Mouse (Mus musculus): ENCODE measurements around the gene Ank2.
A peak's percentile ranks its signal among the peaks of the same experiment; 100 is the strongest.

The Ank2 gene

DNA sequence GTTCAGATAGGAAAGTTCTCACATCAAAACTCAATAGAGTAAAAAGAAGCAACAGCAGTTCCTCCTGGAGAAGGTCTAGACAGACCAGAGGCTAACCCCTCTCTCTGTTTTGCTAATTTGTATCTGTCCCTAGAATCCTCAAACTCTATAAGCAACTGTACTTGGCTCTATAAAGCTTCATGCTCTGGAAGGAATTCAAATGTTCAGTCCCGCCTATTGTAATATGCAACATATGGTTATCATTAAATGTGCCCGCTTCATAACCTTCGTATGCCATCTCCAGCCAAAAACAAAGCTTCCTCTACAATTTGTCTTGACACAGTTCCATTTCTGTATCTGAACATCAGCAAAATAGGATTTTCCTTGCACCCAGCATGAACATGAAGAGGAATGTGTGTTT, 389.7 kb downstream of the Ank2 start:
- no peak for DNase-seq

DNA sequence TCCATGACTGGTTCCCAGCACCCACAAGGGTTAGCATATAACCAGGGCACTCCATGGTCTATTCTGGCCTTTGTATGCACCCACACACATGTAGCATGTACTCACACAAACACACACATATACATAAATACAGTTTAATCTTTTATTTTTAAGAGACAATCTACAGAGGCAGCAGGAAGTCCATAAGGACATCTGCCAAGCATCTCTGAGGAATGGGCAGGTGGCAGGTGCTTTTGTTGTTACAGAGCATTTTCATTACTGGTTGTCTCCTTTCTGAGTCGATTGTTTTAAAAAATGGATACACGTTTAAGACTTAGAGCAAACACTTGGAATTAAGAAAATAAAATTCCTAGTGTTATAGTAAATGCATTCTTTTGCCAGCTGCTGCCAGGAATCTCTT, 390.7 kb downstream of the Ank2 start:
- no peak for DNase-seq

DNA sequence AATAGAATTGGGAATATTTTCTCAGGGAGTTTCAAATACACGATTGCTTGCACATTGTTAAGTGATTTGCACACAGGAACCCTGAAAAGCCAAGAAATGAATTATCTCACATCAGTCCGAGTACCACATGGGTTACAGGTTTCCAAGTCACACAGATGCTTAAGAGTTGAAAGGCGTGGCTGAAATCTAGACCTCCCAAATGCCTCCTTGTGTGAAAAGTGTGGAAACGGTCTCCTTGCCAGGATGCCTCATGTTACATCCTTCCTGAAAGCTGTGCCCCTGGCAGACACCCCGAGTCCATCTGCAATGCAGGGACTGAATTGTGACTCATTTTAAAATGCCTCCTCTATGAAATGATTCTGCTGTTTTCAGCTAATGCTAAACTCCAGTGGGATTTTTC, 391.9 kb downstream of the Ank2 start:
- no peak for DNase-seq

DNA sequence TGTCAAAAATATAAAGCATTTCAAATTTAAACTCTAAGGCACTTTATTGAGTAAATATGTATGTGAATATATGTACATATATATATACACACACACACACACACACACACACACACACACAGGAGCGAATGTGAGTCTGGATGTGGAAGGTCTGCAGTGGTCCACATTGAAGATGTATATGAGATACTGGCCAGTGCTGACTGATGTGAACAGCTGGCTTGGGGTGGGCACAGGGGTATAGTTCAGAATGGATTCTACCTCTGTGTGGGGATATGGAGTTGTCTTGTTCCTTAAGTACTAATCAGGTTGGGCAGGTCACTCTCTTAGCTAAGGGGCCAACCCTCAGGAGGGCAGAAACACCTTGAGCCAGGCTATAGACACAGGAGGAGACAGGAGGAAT, 397.8 kb downstream of the Ank2 start:
- no peak for DNase-seq

DNA sequence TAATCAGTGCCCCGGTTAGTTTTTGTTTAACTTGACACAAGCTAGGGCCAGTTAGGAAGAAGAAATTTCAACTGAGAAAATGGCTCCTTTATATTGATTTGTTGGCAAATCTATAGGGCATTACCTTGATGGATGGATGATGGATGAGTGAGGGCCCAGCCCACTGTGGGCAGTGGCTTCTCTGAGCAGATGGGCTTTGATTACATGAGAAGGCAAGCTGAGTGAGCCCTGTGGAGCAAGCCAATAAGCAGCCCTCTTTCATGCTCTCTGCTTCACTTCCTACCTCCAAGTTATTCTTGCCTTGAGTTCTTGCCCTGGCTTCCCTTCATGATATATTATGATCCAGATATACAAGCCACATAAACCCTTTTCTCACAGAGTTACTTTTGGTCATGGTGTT, 401.4 kb downstream of the Ank2 start:
- DNase-seq, result no peak

DNA sequence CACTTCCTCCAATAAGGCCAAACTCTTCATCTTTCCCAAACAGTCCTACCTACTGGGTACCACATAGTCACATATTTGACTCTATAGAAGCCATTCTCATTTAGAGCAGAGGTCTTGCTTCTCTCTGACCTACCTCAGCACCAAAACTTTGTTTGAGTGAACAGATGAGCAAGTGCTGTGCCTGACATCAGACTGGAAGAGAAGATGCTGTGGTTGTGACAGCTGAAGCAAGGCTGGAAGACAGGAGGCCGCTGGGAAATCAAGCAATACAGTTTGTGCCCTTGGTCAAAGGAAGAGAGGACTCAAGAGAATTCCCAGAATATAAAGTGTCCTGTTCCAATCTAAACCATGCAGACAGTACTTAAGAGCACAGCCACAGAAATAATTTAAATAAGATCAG, 402.0 kb downstream of the Ank2 start:
- DNase-seq, result no peak

DNA sequence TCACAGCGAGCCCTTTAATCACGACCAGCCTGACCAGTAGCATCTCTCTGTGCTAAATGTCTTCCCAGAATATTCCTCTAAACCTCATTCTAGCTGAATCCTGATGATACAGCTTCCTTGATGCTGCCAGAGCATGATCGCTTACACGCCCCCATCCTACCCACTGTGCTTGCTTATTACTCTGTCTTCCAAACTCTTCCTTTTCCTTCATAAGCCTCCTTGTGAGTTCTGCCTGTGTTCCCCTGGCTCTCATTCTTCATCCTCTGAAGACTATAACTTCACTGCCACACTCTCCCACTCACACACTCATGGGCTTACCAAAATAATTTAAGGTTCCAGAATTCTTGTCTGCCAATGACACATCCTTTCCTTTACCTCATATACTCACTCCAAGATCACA, 405.5 kb downstream of the Ank2 start:
- DNase-seq, result no peak

DNA sequence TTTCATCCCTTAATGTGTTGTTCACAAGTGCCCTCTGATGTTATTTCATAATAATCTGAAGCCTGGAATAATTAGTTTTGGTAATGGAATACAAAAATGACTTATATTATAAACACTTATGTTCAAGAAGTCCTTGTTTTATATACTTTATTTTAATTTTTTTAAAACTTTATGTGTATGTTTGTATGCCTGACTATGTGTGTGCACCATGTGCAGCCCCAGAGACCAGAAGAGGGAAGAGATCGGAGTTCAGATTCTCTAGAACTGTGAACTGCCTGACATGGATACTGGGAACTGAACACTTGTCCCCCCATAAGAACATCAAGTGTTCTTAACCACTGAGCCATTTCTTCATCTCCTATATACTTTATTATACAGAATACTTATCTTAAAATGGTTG, 411.6 kb downstream of the Ank2 start:
- DNase-seq, result no peak

DNA sequence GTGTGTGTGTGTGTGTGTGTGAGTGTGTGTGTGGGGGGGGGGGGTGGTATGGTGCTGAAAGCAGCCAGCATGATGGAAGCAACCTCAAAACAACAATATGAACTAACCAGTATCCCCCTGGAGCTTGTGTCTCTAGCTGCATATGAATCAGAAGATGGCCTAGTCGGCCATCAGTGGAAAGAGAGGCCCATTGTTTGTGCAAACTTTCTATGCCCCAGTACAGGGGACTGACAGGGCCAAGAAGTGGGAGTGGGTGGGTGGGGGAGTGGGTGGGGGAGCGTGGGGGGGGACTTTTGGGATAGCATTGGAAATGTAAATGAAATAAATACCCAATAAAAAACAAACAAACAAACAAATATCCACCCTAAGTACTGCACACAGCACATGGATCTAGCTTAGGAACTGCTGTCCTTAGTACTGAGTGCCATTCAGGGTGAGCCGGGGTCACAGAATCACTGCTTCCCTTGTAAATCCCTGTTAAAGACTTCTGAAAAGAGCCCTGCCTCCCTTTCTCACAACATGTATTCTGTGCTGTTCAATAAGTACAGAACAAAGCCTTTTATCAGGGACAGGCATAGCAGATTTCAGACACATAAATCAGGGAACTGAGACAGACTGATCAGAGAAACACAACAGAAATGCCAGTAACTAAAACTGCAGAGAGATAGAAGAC, 412.2 kb downstream of the Ank2 start:
- DNase-seq, result no peak

DNA sequence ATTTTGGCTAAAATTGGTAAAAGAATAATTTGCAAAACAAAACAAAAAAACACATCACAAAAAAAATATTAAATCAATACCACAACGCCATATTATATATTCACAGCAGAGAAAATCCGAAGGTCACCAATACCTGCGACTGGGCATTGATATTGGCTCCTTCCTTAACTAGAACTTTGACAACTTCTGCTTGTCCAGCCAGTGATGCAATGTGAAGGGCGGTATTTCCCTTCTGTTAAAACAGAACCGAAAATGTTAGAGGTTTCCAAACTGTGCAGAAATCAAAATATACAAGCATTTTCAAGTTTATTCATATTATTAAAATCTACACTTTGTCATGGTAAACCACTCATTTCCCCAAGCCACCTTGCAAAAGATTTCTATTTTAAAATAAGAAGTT, 421.8 kb downstream of the Ank2 start:
- no peak for DNase-seq

DNA sequence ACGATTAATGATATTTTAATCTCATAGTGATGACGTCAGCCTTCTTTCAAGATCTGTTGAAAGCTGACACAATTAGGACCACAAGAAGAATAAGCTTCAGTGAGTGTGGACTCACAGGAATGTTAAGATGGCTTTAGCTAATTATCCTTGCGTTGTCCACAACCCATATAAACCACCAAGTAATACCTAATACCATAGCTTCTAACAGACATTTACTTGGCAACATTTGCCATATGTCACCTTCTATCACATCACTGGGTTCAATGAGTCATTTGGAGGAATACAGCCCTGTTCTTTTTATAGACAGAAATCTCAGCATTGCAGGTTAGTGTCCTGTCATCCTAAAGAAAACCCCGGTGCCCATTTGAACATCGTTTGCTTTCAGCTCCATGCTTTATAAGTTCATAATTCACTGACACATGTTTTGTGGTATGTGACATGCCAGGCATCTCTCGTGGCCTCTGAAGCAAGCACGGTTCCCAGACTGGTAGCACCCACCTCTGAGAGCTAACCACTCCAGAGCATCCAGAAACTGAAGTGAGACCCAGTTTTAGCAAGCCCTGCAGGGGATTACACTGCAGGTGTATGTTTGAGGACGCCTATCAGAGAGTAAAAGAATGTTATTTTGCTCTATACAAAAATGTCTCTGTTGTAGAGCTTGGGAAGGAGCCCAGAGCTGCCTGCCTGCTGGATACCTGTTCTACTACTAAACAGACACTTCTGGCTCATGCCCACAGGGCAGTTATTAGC, 423.4 kb downstream of the Ank2 start:
- DNase-seq, result no peak

DNA sequence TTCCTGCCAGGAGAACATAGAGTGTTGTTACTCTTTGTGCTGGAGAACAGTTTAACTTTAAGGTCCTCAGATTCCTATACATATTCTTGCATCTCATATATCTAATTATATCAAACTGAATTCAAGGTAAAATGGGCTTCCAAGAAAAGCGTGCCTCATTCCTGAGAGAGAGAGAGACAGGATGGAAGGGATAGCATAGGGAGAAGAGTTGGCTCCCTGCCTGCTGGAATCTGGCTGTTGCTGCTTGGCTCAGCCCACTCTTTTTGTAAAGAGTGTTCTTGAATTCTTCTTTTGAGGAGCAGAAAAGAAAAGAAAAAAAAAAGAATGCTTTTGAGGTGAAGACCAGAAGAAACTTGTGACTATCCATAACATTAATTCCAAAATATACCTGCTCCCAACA, 427.7 kb downstream of the Ank2 start:
- peak; percentile 41 for DNase-seq

DNA sequence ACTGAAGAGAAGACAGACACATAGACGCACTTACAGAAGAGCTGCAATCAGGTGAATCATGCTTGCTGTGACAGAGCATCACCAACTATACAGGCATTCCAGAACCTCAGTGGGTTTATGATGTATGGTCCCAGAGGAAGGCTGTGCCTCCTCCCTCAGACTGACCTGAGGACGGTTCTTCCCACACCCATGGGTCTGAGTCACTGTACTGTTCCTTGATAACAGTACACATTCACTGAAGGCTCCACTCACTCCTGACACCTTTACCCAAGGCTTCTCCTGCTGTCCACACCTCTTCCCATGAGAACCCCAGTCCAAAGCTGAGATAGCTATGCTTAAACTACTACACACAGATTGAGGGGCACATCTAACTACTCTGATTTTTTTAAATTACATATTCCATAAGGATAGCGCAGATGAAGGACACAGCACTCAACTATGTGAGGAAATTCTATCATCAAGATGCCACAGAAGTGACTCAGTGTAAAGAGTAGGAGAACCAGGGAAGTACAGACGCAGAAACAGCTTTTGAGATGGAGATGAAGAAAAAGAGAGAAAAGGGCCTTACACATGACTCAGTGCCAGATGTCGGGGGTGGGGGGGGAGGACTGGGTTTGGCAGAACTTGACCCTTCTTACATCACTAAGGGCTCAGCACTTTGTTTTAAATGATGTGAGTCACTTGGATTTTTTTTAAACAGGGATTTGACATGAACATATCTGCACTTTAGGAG, 435.3 kb downstream of the Ank2 start:
- DNase-seq, result no peak

DNA sequence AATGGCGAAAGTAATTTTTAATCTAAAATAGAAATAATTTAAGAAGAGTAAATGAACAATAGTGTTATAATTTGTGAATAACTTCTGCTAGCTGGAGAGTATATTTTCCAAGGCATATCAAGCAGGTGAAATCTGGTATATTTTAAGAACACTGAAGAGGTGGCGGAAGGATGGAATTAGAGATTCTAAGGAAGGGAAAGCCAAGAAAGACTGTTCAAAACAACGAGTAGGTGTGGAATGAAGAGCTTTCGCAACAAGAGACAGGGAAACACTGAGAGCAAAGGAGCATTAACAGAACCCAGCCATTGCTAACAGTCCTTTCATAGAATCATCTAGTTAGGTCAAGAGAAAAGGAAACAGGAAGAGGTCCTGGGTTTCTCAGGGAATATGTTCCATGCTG, 439.5 kb downstream of the Ank2 start:
- no peak for DNase-seq

DNA sequence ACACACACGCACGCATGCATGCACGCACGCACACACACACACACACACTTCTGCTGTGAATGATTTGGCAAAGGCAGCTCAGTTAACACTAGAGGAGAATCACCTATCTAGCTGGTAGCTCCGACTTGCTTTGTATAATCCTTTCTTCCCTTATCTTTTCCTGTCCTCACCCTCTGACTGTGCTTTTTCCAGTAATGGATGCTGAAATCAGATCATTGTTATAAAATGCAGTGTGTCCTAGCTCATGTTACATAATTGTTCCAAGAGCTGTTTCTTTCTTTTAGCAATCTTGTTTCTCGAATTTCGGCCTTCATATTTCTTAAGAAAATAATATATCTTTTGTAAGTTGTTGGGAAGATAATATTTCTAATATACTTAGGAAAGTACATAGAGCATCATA, 457.9 kb downstream of the Ank2 start:
- no peak for DNase-seq

DNA sequence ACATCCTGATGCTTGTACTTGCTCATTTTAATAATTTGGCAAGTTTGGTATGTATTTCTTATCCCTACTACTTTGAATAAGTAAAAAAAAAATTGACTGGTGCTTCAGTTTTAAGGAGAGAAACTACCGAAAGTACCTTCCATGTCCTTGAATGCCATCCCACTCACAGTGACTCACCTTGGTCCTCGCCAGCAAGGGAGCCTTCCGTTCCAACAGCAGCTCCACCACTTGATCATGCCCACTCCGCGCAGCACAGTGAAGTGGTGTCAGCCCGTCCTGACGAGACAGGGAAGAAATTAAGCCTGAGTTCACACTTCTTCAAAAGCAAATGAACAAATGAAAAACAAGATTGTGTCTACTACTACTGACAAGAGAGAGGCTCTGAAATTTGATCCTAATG, 460.6 kb downstream of the Ank2 start:
- no peak for DNase-seq

DNA sequence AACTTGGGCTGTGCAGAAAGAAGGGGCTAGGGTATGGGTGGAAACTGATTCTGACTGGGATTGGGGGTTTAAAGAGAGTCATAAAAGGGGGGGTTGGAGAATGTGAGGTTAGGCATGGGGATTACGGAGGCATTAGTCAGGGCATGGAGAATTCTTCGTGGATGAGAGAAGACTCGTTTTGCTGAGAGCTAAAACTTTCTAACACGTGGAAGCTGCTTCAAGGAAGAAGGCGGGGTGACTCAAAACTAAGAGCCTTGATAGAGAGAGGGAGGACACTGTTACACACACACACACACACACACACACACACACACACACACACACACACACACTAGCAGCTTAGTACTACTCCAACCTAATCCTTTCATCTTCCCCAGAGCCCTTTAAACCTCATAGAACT, 463.0 kb downstream of the Ank2 start:
- no peak for DNase-seq

DNA sequence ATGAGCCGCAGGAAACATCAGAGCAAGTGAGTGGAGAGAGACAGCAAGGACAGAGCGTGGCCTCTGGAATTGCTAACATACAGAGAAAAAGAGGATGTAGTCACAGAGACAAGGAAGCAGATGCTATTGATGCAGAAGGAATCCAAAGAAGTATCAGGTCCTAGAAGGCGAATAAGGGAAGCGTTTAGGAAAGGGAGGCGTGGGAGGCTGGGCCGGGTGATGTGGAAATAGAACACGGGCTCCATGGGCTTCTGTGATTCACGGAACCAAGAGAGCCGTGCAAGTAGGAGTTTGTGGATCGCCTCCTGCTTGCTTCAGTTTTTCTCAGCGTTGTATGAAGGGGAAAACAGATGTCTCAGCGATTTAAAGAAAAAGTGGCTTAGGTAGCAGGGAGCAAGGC, 463.6 kb downstream of the Ank2 start:
- no peak for DNase-seq

DNA sequence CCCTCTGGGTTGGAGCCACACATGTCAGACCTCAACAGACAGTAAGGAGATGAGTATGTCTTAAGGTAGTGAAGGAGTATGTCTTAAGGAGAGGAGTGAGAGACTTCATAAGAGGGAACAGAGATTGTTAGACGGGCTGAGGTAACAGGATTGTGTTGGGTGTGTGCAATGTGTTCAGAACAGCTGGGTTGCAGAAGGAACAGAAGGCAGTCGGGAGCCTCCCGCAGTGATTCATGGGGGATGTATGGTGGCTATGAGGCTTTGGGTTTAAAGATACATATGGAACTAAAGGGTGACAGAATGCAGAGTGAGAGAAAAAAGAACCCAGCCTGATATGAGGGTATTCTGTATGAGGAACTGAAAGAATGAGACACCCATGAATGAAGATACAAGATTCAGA, 464.2 kb downstream of the Ank2 start:
- no peak for DNase-seq

DNA sequence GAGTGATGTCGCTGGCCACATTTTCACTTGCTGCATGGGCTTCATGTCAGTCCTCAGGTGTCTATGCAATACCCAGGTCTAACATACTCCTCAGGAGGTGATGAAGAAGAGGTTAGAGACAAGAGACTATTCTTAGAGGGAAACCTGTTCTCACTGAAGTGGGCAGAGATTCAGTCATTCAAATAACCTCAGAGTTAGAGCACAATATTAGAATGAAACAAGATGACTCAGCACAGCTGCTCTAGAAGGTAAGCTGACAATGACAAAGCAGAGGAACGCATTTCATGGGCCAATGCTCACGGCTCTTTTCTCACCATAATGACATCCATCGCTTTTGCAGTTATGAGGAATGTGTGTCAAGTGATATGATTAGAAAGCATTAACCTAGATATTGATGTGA, 475.2 kb downstream of the Ank2 start:
- DNase-seq, result no peak

DNA sequence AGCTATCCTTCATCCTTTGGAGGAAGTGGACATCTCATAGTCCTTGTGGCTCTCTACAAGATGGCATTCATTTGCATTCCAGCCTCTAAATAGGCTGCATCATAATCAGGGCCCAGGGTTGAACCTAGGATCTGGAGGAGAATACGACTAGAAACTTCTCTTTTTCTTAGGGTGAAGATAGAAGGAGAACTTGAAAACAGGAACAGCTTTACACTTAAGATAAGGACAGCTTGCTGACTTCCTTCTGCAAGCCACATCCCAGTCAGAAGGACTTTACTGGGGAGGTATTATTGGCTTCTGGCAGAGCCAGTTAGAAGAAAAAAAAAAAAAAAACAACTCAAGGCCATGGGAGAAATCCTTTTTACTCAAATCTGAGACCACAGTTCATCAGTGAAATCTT, 479.0 kb downstream of the Ank2 start:
- DNase-seq, result no peak

DNA sequence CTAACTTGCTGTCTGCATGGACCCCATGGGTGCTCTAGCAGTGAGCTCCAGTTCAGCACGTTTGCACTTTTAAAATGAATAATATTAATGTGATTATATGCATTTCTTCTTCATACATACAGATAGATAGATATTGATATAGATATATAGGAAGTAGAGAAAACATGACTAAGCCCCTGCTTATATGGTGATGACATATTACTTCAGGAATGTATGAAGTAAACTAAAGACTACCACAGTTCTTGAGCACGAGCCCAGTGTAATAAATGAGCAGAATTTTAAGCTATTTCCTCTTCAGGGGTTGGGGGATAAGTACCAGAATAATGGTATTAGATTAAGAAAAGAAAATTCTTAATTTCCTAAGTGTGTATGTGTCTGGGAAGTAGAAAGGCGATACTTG, 479.4 kb downstream of the Ank2 start:
- DNase-seq, result no peak

DNA sequence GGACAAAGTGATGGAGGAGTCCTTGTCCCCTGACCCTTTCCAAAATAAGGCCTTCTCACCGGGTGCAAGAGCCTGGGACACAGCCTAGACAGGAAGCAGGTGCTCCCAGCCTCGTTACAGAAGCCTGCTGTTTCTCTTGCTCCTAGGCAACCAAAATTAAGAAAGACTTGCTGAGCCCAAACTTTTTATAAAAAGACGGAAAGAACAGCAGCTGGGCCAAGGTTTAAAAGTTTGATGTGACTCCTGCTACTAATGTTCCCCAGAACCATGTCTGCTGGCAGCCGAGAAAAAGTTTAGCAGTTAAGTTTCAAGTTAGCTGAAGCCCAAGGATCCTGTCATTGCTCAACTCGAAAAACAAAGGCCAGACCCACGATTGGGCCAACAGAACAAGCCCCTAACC, 480.0 kb downstream of the Ank2 start:
- DNase-seq, result no peak

DNA sequence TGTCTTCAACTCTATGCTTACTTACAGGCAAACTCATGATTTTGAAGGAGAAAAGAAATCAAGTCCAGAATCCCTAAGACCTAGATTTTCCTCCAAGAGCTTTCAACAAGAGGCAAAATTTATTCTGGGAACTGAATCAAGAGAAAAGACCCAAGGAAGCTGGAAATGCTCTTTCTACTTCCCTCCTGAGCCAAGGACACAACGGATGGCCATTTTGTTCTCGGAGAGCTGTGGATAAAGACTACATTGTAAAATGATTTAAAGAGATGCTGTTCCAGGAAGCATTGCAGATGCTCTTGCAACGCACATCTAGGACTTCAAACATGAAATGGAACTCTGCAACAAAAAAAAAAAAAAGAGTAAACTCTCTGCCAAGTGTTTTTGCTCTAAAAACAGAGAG, 481.6 kb downstream of the Ank2 start:
- no peak for DNase-seq
